Mouse (Mus musculus) B cell, adult 62 days (primary cell): ENCODE data around the gene E130116L18Rik. TPM values are rescaled to one million over a fixed set of nuclear protein-coding genes. Genes with fewer than 3 reads are reported as not detected.

Source experiments
- total RNA-seq: library from RNA; stranded (reverse); gene quantifications from 4 replicates; pipeline ENCODE4 v1.2.4, GENCODE M21; 2023

E130116L18Rik gene
- 3.5 to 5.0 TPM in 2 of 4 replicates, not detected in the others for total RNA-seq

GRCm38 (mm10) chr5:25222752-25223702, at the start of gene E130116L18Rik:
E130116L18Rik (minus strand) TSS chr5:25223153.

GRCm38 (mm10) chr5:25221604-25222003, 1.3 kb downstream of the E130116L18Rik start, which contains the start of gene Galnt11:
Galnt11 (plus strand) TSS chr5:25221904.

GRCm38 (mm10) chr5:25181004-25181531, 41.9 kb downstream of the E130116L18Rik start, which contains the start of gene Galntl5:
Galntl5 (plus strand) TSS chr5:25181460.

Other genes starting within 250 kb of the E130116L18Rik start
- 27.1 to 46.3 TPM (median 35.3 TPM) in 4 replicates for gene Prkag2, start 122.5 kb downstream of the E130116L18Rik start, total RNA-seq
- gene Galntl5, start 41.7 kb downstream of the E130116L18Rik start, total RNA-seq, result not detected in 4 replicates
- 61.7 to 65.2 TPM (median 63.0 TPM) in 4 replicates for gene Galnt11, start 1.2 kb downstream of the E130116L18Rik start, total RNA-seq